Mouse (Mus musculus) midbrain, postnatal 0 days (tissue): ENCODE measurements around the gene Rusc2. TPM values are rescaled to one million over a fixed set of nuclear protein-coding genes. Genes with fewer than 3 reads are reported as not detected.

Source experiments
- ATAC-seq: fragments of 200-750 bp; cut with Nextera tagmentation; 2 replicates; pipeline ENCODE4 v1.8.0; 2017; ENCODE audit warnings: moderate number of reproducible peaks, mild to moderate bottlenecking, moderate TSS enrichment, moderate library complexity; ENCODE audit not compliant: low FRiP score
- DNase-seq: peaks from one replicate; pipeline ENCODE4 v3.0.0-alpha.2; 2015; ENCODE audit warnings: low spot score
- H3K27ac ChIP-seq: fragments of 300-500 bp; sonication (generic); 2 replicates; pipeline ENCODE4 v1.5.1; 2014; ENCODE audit warnings: low read depth, mild to moderate bottlenecking, low read length, mixed read lengths
- H3K27me3 ChIP-seq: fragments of 300-500 bp; sonication (generic); 2 replicates; pipeline ENCODE4 v1.6.1; 2014; ENCODE audit warnings: low read length, control low read depth, mixed read lengths; ENCODE audit not compliant: insufficient read depth
- H3K36me3 ChIP-seq: fragments of 300-500 bp; sonication (generic); 2 replicates; pipeline ENCODE4 v1.6.1; 2014; ENCODE audit warnings: low read length, control low read depth, mixed read lengths; ENCODE audit not compliant: insufficient read depth
- H3K4me1 ChIP-seq: fragments of 300-500 bp; sonication (generic); 2 replicates; pipeline ENCODE4 v1.6.1; 2014; ENCODE audit warnings: mild to moderate bottlenecking, control low read depth, antibody characterized with exemption, low read length, mixed read lengths; ENCODE audit not compliant: insufficient read depth
- H3K4me2 ChIP-seq: fragments of 300-500 bp; sonication (generic); 2 replicates; pipeline ENCODE4 v1.6.1; 2014; ENCODE audit warnings: low read depth, mild to moderate bottlenecking, low read length, mixed read lengths; ENCODE audit not compliant: poor library complexity, severe bottlenecking
- H3K4me3 ChIP-seq: fragments of 300-500 bp; sonication (generic); 2 replicates; pipeline ENCODE4 v1.5.1; 2014; ENCODE audit warnings: low read depth, mild to moderate bottlenecking, low read length, moderate library complexity
- H3K9ac ChIP-seq: fragments of 300-500 bp; sonication (generic); replicated peaks from 2 replicates; pipeline ENCODE4 v1.6.1; 2014; ENCODE audit warnings: mild to moderate bottlenecking, low read length, moderate library complexity, mixed read lengths; ENCODE audit not compliant: poor library complexity, severe bottlenecking
- H3K9me3 ChIP-seq: fragments of 300-500 bp; sonication (generic); 2 replicates; pipeline ENCODE4 v1.6.1; 2016; ENCODE audit warnings: low read length, control low read depth
- CTCF ChIP-seq: IDR thresholded peaks from 2 replicates; pipeline ENCODE4 v1.5.1; 2016; ENCODE audit warnings: antibody characterized with exemption, mild to moderate bottlenecking
- WGBS: fragments of 180-500 bp; shearing (Covaris S2); extraction: QIAGEN DNeasy Blood & Tissue Kit; methylation state at CpG from one replicate; pipeline ENCODE4 v1.1.7; 2014; 5-methylcytosine and 5-hydroxymethylcytosine counted together
- polyA plus RNA-seq: library from polyadenylated mRNA; unstranded; fragments of >200 nt; fragmentation: Nextera tagmentation; extraction: Ambion mirVana; gene quantifications from 2 replicates; pipeline ENCODE4 v1.2.1, GENCODE M21; 2015
- total RNA-seq: library from RNA; depleted of rRNA; stranded (reverse); fragments of >200 nt; gene quantifications from 2 replicates; pipeline ENCODE4 v1.2.3, GENCODE M21; 2014

Rusc2 gene
- total and polyA plus RNA-seq, 2 experiments from 2014 or later: 78.9 to 200 TPM

DNA sequence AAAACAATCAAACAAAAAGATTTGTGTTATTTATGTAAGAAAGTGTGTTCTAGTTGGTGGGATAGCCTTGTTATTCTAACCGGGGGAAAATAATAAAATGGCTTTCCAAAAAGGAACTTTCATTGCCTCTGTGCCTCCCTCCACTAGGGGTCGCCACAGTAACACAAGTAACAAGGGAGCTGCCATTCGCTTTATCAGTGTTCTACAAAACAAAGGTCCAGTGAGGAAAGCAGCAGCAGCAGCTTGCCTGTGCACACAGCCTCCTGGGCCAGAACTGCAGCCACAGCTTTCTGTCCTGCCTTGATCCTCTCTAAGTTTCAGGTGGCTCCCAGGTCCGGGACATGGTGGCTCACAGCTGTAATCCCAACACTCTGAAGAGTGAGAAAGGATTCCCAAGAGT is 49.9 kb downstream of the Rusc2 start:
- Histone ChIP-seq H3K4me2 (no peak overlapping the region), H3K27me3 (no peaks in the 10 kb centered on the region), H3K27ac (peak overlapping the region; percentile 51; the same call in 1 of the 2 replicates), H3K9ac (no peak overlapping the region), H3K9me3 (no peaks in the 10 kb centered on the region), H3K36me3 (peaks cover 7% of the 10 kb centered on the region), H3K4me1 (no peaks in the 10 kb centered on the region), H3K4me3 (no peak overlapping the region)
- 2% methylated on average over 4 of the region's 4 CpGs for WGBS
- DNase-seq (peak; percentile 94), ATAC-seq (no peak)
- peak; percentile 97 for TF ChIP-seq CTCF

DNA sequence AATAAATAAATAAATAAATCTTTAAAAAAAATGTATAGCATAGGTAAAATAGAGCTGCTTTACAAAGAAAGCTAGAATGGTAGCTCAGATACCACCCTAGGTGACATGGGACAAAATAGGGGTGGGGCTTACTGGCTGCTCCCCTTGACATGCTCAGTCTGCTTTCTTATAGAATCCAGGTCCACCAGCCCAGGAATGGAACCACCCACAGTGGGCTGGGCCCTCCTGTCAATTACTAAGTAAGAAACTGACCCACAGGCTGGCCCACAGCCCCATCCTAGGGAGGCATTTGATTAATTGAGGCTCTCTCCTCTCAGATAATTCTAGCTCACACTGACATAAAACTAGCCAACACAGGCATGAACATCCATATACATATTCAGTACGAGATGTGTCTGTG is 51.1 kb downstream of the Rusc2 start:
- no peaks in the 10 kb centered on the region for H3K9me3 ChIP-seq
- WGBS: 81% methylated on average over 1 of the region's 1 CpGs
- H3K9ac ChIP-seq: no peak overlapping the region
- H3K4me2 ChIP-seq: no peak overlapping the region
- ATAC-seq: no peak
- no peak overlapping the region for H3K4me3 ChIP-seq
- H3K27ac ChIP-seq: no peak overlapping the region
- H3K27me3 ChIP-seq: no peaks in the 10 kb centered on the region
- no peak for DNase-seq
- no peaks in the 10 kb centered on the region for H3K4me1 ChIP-seq
- H3K36me3 ChIP-seq: no peaks in the 10 kb centered on the region
- TF ChIP-seq CTCF: no peak

DNA sequence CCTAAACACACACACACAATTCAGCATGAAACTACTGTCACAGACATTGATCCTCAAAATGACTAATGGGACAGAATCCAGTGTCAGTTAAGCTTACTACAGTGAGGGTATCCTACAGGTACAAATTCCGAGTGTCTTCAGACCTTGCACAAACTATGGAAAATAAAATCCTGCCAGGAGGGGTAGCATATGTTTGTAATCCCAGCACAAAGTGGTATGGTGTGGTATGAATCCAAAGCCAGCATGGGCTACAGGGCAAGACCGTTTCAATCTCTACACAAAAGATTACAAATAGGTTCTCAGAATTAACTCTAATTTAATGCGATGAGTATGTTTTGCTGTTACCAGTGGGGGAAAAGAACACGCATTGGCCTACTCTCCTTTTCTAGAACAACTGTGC is 59.9 kb downstream of the Rusc2 start, which contains the start of gene Tesk1:
Tesk1 (plus strand) TSS at position 301 of the 400 bp plus-strand sequence.
- Histone ChIP-seq H3K4me3 (peak within 1 kb of the TSS; percentile 97), H3K27me3 (no peaks in the 10 kb centered on the region), H3K9ac (peak within 1 kb of the TSS; percentile 97), H3K27ac (peak within 1 kb of the TSS; percentile 88), H3K36me3 (peaks cover 20% of the 10 kb centered on the region), H3K9me3 (no peaks in the 10 kb centered on the region), H3K4me1 (no peaks in the 10 kb centered on the region; the same call in 1 of the 2 replicates), H3K4me2 (peak within 1 kb of the TSS; percentile 91)
- 25% methylated on average over 4 of the region's 4 CpGs for WGBS
- TF ChIP-seq CTCF: no peak
- no peak for DNase-seq
- ATAC-seq: peak; percentile 6; the same call in 1 of the 2 replicates

DNA sequence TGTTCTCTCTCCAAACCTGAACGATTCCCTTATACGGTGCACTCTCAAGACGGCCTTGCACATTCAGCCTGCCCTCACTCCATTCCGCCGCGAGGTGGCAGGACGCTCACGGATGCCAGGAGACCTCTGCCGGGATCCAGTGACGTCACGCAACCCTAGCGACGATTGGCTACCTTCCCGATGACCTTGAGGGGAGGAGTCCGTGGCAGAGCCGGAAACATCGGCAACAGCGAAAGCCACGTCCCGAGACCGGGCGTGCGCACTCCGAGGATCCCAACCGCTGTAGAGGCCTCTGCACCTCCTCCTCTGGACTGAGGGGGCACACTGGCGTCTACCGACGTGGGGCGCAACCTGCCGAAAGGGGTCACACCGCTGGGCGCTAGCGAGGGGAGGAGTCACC is 60.3 kb downstream of the Rusc2 start:
- Histone ChIP-seq H3K4me2 (peak overlapping the region; percentile 91), H3K27me3 (no peaks in the 10 kb centered on the region)
- WGBS: under 1% methylated on average over 33 of the region's 33 CpGs

DNA sequence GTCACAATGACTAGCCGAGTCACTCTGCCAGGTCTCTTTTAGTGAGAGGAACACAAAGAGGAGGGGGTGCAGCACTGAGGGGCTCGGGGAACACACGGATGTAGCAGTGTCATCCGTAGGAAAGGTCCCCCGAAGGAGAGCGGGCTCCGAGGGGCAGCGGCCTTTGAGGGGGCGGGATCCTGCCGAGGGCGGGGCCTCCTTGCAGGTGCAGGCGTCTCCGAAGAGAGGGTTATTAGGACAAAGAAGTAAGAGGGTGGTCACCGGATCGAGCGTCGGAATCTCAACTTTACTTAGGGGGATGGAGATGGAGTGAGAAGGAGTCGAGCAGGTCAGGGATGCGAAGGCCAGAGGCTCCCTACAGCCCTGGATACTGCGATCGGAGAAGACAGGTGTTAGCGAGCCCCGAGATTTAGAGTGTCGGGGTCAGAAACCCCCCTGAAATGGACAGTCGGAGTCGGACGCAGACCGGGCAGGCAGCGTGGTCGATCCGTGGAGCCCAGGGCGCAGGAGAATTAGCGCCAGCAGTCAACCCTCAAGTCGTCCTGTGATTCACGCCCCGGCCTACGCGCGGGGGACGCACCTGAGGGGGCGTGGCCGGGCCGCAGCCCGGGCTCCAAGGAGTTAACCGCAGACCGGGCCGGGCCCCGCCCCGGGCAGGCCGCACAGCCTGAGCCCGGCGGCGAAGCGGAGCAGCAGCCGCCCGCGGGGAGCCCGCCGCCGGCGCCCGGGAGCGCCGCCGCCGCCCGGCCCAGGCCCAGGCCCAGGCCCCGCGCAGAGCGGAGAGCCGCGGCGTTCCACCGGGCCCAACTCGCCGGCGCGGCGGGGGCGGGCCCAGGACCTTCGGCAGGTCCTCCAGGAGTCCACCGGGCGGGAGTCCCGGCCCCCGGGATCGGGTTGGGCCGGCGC is 60.9 kb downstream of the Rusc2 start:
- ATAC-seq (peak; percentile 44), DNase-seq (peak; percentile 79)
- H3K9ac ChIP-seq: peak overlapping the region; percentile 97
- no peak for TF ChIP-seq CTCF
- WGBS: under 1% methylated on average over 66 of the region's 88 CpGs
- peak overlapping the region; percentile 91 for H3K4me2 ChIP-seq
- no peaks in the 10 kb centered on the region for H3K9me3 ChIP-seq
- no peaks in the 10 kb centered on the region for H3K27me3 ChIP-seq
- no peaks in the 10 kb centered on the region; the same call in 1 of the 2 replicates for H3K4me1 ChIP-seq
- H3K27ac ChIP-seq: peak overlapping the region; percentile 88
- H3K4me3 ChIP-seq: peak overlapping the region; percentile 97
- H3K36me3 ChIP-seq: peaks cover 30% of the 10 kb centered on the region

More for the DNA sequence above, 60.3 kb downstream of the Rusc2 start:
- Histone ChIP-seq H3K9me3 (no peaks in the 10 kb centered on the region), H3K36me3 (peaks cover 24% of the 10 kb centered on the region), H3K4me1 (no peaks in the 10 kb centered on the region; the same call in 1 of the 2 replicates), H3K27ac (peak overlapping the region; percentile 88), H3K9ac (peak overlapping the region; percentile 97), H3K4me3 (peak overlapping the region; percentile 97)
- DNase-seq (peak; percentile 100), ATAC-seq (peak; percentile 96)
- TF ChIP-seq CTCF: peak; percentile 98

DNA sequence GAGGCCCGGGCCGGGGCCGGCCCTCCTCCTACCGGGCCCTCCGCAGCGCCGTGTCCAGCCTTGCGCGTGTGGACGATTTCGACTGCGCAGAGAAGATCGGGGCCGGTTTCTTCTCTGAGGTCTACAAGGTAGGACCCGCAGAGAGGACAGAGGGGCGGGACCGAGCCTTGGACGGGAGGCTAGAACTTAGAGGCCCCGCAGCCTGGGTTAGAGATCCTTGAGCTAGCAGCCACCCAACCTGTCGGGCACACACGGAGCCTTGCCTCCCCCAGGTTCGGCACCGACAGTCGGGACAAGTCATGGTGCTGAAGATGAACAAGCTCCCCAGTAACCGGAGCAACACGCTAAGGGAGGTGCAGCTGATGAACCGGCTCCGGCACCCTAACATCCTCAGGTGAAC is 61.7 kb downstream of the Rusc2 start:
- ATAC-seq: no peak
- no peak for DNase-seq
- Histone ChIP-seq H3K9ac (peak overlapping the region; percentile 97), H3K27me3 (no peaks in the 10 kb centered on the region), H3K27ac (peak overlapping the region; percentile 88), H3K4me1 (no peaks in the 10 kb centered on the region; the same call in 1 of the 2 replicates), H3K9me3 (no peaks in the 10 kb centered on the region), H3K36me3 (peaks cover 36% of the 10 kb centered on the region), H3K4me2 (peak overlapping the region; percentile 91), H3K4me3 (peak overlapping the region; percentile 97)
- WGBS: 1% methylated on average over 28 of the region's 28 CpGs
- no peak for TF ChIP-seq CTCF
